Mouse (Mus musculus) heart, adult 2 months (tissue): ENCODE results near the gene Coro7. TPM values are rescaled to one million over a fixed set of nuclear protein-coding genes. Genes with fewer than 3 reads are reported as not detected.
A peak's percentile ranks its signal among the peaks of the same experiment; 100 is the strongest.

Experiments
- DNase-seq, 2 experiments: peaks; one replicate each; pipeline ENCODE4 v3.0.0; 2021
- H3K27ac ChIP-seq: fragments of 200-600 bp; 2 replicates; pipeline ENCODE4 v1.8.1; 2022
- H3K27me3 ChIP-seq: fragments of 200-500 bp; 2 replicates; pipeline ENCODE4 v1.6.1; 2012; ENCODE audit warnings: mild to moderate bottlenecking, low read length, inconsistent platforms, mixed read lengths; ENCODE audit not compliant: control insufficient read depth, insufficient read depth
- H3K36me3 ChIP-seq: fragments of 200-500 bp; 2 replicates; pipeline ENCODE4 v1.6.1; 2012; ENCODE audit warnings: low read length, inconsistent platforms; ENCODE audit not compliant: control insufficient read depth, insufficient read depth
- H3K4me1 ChIP-seq: fragments of 200-500 bp; 2 replicates; pipeline ENCODE4 v1.6.1; 2011; ENCODE audit warnings: low read length; ENCODE audit not compliant: control insufficient read depth, insufficient read depth
- H3K4me3 ChIP-seq: fragments of 200-600 bp; 2 replicates; pipeline ENCODE4 v1.8.1; 2022
- H3K79me2 ChIP-seq: fragments of 200-500 bp; replicated peaks from 2 replicates; pipeline ENCODE4 v1.6.1; 2012; ENCODE audit warnings: mild to moderate bottlenecking, inconsistent platforms, low read length, moderate library complexity, mixed read lengths; ENCODE audit not compliant: control insufficient read depth, insufficient read depth
- H3K9ac ChIP-seq: fragments of 200-500 bp; 2 replicates; pipeline ENCODE4 v1.6.1; 2012; ENCODE audit warnings: low read depth, mild to moderate bottlenecking, control low read depth, inconsistent platforms, low read length, mixed read lengths
- CTCF ChIP-seq: fragments of 200-600 bp; IDR thresholded peaks from 2 replicates; pipeline ENCODE4 v1.8.1; 2022; ENCODE audit warnings: antibody characterized with exemption, mild to moderate bottlenecking, moderate library complexity
- EP300 ChIP-seq: fragments of 200-500 bp; IDR thresholded peaks from 2 replicates; pipeline ENCODE4 v1.6.1; 2011; ENCODE audit warnings: low read depth, low read length, control low read depth; ENCODE audit not compliant: insufficient read depth
- POLR2A ChIP-seq: fragments of 200-500 bp; IDR thresholded peaks from 2 replicates; pipeline ENCODE4 v1.6.1; 2011; ENCODE audit warnings: mild to moderate bottlenecking, low read depth, low read length, control low read depth; ENCODE audit not compliant: insufficient read depth
- WGBS: fragments of 180-500 bp; shearing (Covaris S2); methylation state at CpG from one replicate; pipeline ENCODE4 v1.1.7; 2018; 5-methylcytosine and 5-hydroxymethylcytosine counted together
- intact Hi-C: fragments of 180-260 bp; cut with DNase I; formaldehyde crosslinking; loops from one replicate; pipeline ENCODE4 v1.15.1; 2025
- polyA plus RNA-seq: library from polyadenylated mRNA; depleted of rRNA; stranded (reverse); fragments of >200 nt; gene quantifications from 2 replicates; pipeline ENCODE4 v1.2.3, GENCODE M21; 2012
- total RNA-seq, 2 experiments: library from RNA; stranded (reverse); gene quantifications; 2 replicates each; pipeline ENCODE4 v1.2.3; 2021

Coro7 gene
- total and polyA plus RNA-seq, 3 experiments, result 14.6 to 22.8 (median 15.9) TPM

DNA sequence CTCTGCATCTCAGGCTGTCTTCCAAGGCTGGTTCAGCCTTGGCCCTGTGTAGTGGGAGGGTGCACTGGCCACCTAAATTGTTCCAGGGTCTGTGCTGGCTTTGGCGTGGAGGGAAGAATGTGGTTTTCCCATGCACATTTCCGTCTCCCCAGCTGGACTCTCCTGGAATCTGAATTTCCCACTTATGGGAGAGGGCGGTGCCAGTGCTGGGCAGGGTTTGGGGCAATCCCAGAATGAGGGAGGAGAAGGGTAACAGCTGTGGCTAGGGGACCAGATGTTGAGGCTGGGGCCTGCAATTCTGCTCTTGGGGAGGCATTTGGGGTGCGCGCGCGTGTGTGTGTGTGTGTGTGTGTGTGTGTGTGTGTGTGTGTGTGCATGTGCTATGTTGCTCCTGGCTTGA lies 82.3 kb downstream of the Coro7 start:
- Histone ChIP-seq H3K79me2 (no peaks in the 10 kb centered on the region), H3K4me3 (no peak overlapping the region), H3K9ac (no peak overlapping the region), H3K27me3 (no peaks in the 10 kb centered on the region), H3K27ac (no peak overlapping the region), H3K4me1 (peaks cover 2% of the 10 kb centered on the region), H3K36me3 (no peaks in the 10 kb centered on the region; the same call in 1 of the 2 replicates)
- TF ChIP-seq EP300 (0 out of 2 replicates have a peak, but pooled peaks have one; percentile 20), CTCF (no peak)
- intact Hi-C loops, result no loop called here
- no peak for DNase-seq
- 66% methylated on average over 7 of the region's 7 CpGs for WGBS

DNA sequence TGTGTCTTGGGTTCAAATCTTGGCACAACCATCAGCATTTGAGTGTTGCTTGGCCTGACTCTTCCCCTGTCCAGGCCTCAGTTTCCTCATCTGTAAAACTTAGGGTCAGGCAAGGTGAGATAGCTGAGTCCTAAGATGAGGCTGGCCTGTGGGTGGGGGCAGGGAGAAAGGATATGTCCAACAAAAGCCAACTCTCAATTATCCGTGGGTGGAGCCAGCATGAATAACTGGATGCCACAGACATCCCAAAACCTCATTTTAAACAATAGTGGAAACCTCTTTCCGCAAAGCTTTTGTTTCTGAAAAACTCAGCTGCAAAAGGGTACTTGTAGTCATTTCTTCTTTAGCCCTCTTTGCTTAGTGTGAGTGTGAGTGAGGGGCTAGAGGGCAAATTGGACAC lies 82.7 kb downstream of the Coro7 start:
- no peak overlapping the region for H3K9ac ChIP-seq
- WGBS, result 39% methylated on average over 2 of the region's 2 CpGs
- no peak for DNase-seq
- H3K4me3 ChIP-seq, result no peak overlapping the region
- no peaks in the 10 kb centered on the region for H3K27me3 ChIP-seq
- TF ChIP-seq CTCF (no peak), POLR2A (no peak), EP300 (no peak)
- H3K4me1 ChIP-seq, result peaks cover 2% of the 10 kb centered on the region
- intact Hi-C loops, result no loop called here
- no peaks in the 10 kb centered on the region for H3K79me2 ChIP-seq
- no peaks in the 10 kb centered on the region; the same call in 1 of the 2 replicates for H3K36me3 ChIP-seq
- H3K27ac ChIP-seq, result no peak overlapping the region; the same call in 1 of the 2 replicates

GRCm38 (mm10) chr16:4596141-4596728 lies 83.3 kb downstream of the Coro7 start:
- H3K79me2 ChIP-seq, result no peaks in the 10 kb centered on the region
- peak in 1 of 2 experiments; percentile 41 for DNase-seq
- H3K4me1 ChIP-seq, result peaks cover 2% of the 10 kb centered on the region
- H3K27me3 ChIP-seq, result no peaks in the 10 kb centered on the region
- 50% methylated on average over 3 of the region's 3 CpGs for WGBS
- peak overlapping the region; percentile 84 for H3K27ac ChIP-seq
- peak overlapping the region; percentile 75; the same call in 1 of the 2 replicates for H3K4me3 ChIP-seq
- no peak for TF ChIP-seq CTCF
- intact Hi-C loops, result no loop called here
- H3K36me3 ChIP-seq, result no peaks in the 10 kb centered on the region; the same call in 1 of the 2 replicates
- H3K9ac ChIP-seq, result peak overlapping the region; percentile 88

GRCm38 (mm10) chr16:4595527-4595963 lies 84.0 kb downstream of the Coro7 start:
- no peak for TF ChIP-seq EP300
- TF ChIP-seq CTCF, result no peak
- TF ChIP-seq POLR2A, result no peak
- Histone ChIP-seq H3K79me2 (no peaks in the 10 kb centered on the region), H3K27me3 (no peaks in the 10 kb centered on the region), H3K27ac (peak overlapping the region; percentile 84), H3K9ac (peak overlapping the region; percentile 88), H3K36me3 (no peaks in the 10 kb centered on the region; the same call in 1 of the 2 replicates), H3K4me1 (peaks cover 2% of the 10 kb centered on the region), H3K4me3 (peak overlapping the region; percentile 75)
- DNase-seq, result peak; percentile 70 to 74
- intact Hi-C loops, result loop anchor here (2.0 kb wide), 1 partner anchor 37 kb away; the partner anchor contains the start of gene Tfap4
- WGBS, result 37% methylated on average over 5 of the region's 5 CpGs

DNA sequence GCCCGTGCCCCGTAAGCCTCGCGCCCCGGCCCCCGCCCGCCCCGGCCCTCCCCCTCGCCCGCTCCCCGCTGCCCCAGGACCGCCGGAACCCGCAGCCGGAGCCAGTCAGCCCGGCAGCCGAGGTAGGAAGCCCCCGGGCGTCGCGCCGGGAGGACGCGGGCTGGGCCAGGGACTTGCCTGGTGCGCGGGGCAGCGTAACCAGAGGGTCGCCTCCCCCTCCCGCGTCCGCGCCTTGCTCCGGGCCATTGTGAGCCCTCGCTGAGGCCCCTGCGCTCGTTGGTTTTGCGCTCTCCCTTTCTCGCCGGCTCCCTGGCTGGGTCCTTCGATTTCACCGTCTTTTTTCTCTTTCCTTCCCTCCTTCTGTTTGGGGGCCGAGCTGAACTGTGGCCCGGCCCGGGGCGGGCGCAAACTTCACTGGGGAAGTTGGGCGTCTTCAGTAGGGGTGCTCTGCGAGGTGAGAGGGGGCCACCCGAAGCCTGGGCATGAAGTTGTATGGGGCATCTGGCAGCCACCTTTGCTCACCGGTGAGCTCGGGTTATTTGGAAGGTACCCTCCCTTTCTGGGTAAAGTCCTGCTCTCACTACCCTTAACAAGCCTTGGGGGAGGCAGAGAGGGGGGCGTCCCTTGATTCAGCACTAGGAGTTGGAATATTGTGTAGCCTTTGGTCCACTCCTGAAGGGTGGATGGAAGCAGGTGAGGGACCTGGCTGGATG lies 84.6 kb downstream of the Coro7 start:
- no peak for DNase-seq
- intact Hi-C loops, result loop anchor here (1.0 to 2.0 kb wide), 2 partner anchors 9 to 36 kb away; partner anchors contain the start of gene Tfap4
- peak overlapping the region; percentile 75 for H3K4me3 ChIP-seq
- WGBS, result 3% methylated on average over 40 of the region's 52 CpGs
- no peaks in the 10 kb centered on the region for H3K27me3 ChIP-seq
- no peak for TF ChIP-seq POLR2A
- TF ChIP-seq CTCF, result no peak
- no peak for TF ChIP-seq EP300
- H3K36me3 ChIP-seq, result no peaks in the 10 kb centered on the region; the same call in 1 of the 2 replicates
- H3K79me2 ChIP-seq, result no peaks in the 10 kb centered on the region
- peaks cover 2% of the 10 kb centered on the region for H3K4me1 ChIP-seq
- H3K27ac ChIP-seq, result peak overlapping the region; percentile 84
- H3K9ac ChIP-seq, result peak overlapping the region; percentile 88
